Mouse (Mus musculus) limb, embryonic 13.5 days (tissue): ENCODE data around the gene Kirrel3. TPM values are rescaled to one million over a fixed set of nuclear protein-coding genes. Genes with fewer than 3 reads are reported as not detected.
A peak's percentile ranks its signal among the peaks of the same experiment; 100 is the strongest.

Experiments
- ATAC-seq: fragments of 200-750 bp; cut with Nextera tagmentation; 2 replicates; pipeline ENCODE4 v1.8.0; 2017; ENCODE audit warnings: low read depth, moderate number of reproducible peaks, moderate TSS enrichment; ENCODE audit not compliant: low FRiP score
- H3K27ac ChIP-seq: fragments of 300-500 bp; sonication (generic); 2 replicates; pipeline ENCODE4 v1.5.1; 2015; ENCODE audit warnings: inconsistent platforms, mild to moderate bottlenecking, moderate library complexity
- H3K27me3 ChIP-seq: fragments of 300-500 bp; sonication (generic); 2 replicates; pipeline ENCODE4 v1.6.1; 2015; ENCODE audit warnings: mild to moderate bottlenecking, inconsistent platforms
- H3K36me3 ChIP-seq: fragments of 300-500 bp; sonication (generic); 2 replicates; pipeline ENCODE4 v1.6.1; 2015; ENCODE audit warnings: inconsistent platforms, mild to moderate bottlenecking, moderate library complexity
- H3K4me1 ChIP-seq: fragments of 300-500 bp; sonication (generic); 2 replicates; pipeline ENCODE4 v1.6.1; 2015; ENCODE audit warnings: inconsistent platforms
- H3K4me2 ChIP-seq: fragments of 300-500 bp; sonication (generic); replicated peaks from 2 replicates; pipeline ENCODE4 v1.6.1; 2015; ENCODE audit warnings: inconsistent platforms, mild to moderate bottlenecking, moderate library complexity
- H3K4me3 ChIP-seq: fragments of 300-500 bp; sonication (generic); 2 replicates; pipeline ENCODE4 v1.5.1; 2015; ENCODE audit warnings: moderate library complexity, mild to moderate bottlenecking, inconsistent platforms
- H3K9ac ChIP-seq: fragments of 300-500 bp; sonication (generic); 2 replicates; pipeline ENCODE4 v1.6.1; 2015; ENCODE audit warnings: mild to moderate bottlenecking, inconsistent platforms
- H3K9me3 ChIP-seq: fragments of 300-500 bp; sonication (generic); 2 replicates; pipeline ENCODE4 v1.6.1; 2016; ENCODE audit warnings: inconsistent platforms
- WGBS: fragments of 180-500 bp; shearing (Covaris S2); methylation state at CpG from one replicate; pipeline ENCODE4 v1.1.7; 2015; 5-methylcytosine and 5-hydroxymethylcytosine counted together
- polyA plus RNA-seq: library from polyadenylated mRNA; unstranded; fragments of >200 nt; fragmentation: Nextera tagmentation; extraction: Ambion mirVana; gene quantifications from 2 replicates; pipeline ENCODE4 v1.2.1, GENCODE M21; 2015

The Kirrel3 gene
- polyA plus RNA-seq, 1 experiment from 2014 or later = 20.8 TPM

- no peak for ATAC-seq
- Histone ChIP-seq H3K9ac (no peak overlapping the region), H3K9me3 (no peaks in the 10 kb centered on the region), H3K27me3 (no peaks in the 10 kb centered on the region), H3K27ac (no peak overlapping the region), H3K4me1 (peaks cover 30% of the 10 kb centered on the region), H3K36me3 (no peaks in the 10 kb centered on the region), H3K4me2 (no peak overlapping the region), H3K4me3 (no peak overlapping the region)
- 72% methylated on average over 4 of the region's 4 CpGs for WGBS
Measured at GRCm38 (mm10) chr9:34993467-34994211, 507.9 kb downstream of the Kirrel3 start.

DNA sequence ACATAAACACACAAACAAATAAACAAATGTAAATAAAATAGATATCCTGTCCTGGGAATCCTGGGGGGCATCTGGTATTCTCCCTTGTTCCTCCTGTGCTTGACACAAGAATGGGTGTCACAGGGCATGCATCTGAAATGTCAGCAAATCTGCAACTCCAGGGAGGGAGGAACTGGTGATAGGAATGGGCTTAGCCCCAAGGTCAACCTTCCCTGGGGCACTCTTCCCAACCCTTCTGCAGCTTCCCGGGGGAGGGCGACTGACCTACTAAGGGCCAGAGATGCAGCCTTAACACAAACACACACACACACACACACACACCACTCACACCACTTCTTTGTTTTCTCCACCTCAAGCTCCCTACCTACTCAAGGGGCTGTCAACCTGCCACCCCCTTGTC is 509.4 kb downstream of the Kirrel3 start:
- H3K9ac ChIP-seq = no peak overlapping the region
- peaks cover 36% of the 10 kb centered on the region for H3K4me1 ChIP-seq
- H3K4me3 ChIP-seq = no peak overlapping the region
- 71% methylated on average over 2 of the region's 2 CpGs for WGBS
- no peak overlapping the region for H3K4me2 ChIP-seq
- no peaks in the 10 kb centered on the region for H3K27me3 ChIP-seq
- no peaks in the 10 kb centered on the region for H3K9me3 ChIP-seq
- ATAC-seq = no peak
- H3K27ac ChIP-seq = no peak overlapping the region
- H3K36me3 ChIP-seq = no peaks in the 10 kb centered on the region

- H3K27ac ChIP-seq = no peak overlapping the region
- no peak overlapping the region for H3K9ac ChIP-seq
- no peak for ATAC-seq
- H3K4me2 ChIP-seq = no peak overlapping the region
- no peaks in the 10 kb centered on the region for H3K9me3 ChIP-seq
- WGBS = 67% methylated on average over 15 of the region's 15 CpGs
- no peaks in the 10 kb centered on the region for H3K27me3 ChIP-seq
- H3K4me1 ChIP-seq = peaks cover 36% of the 10 kb centered on the region
- no peaks in the 10 kb centered on the region for H3K36me3 ChIP-seq
- H3K4me3 ChIP-seq = no peak overlapping the region
Measured at GRCm38 (mm10) chr9:34995660-34996378, 510.1 kb downstream of the Kirrel3 start.

GRCm38 (mm10) chr9:34997880-34998865 is 512.5 kb downstream of the Kirrel3 start:
- 20% methylated on average over 9 of the region's 9 CpGs for WGBS
- Histone ChIP-seq H3K9me3 (no peaks in the 10 kb centered on the region), H3K4me2 (no peak overlapping the region), H3K36me3 (no peaks in the 10 kb centered on the region), H3K9ac (no peak overlapping the region), H3K27ac (no peak overlapping the region), H3K4me3 (no peak overlapping the region), H3K4me1 (peaks cover 24% of the 10 kb centered on the region), H3K27me3 (no peaks in the 10 kb centered on the region)
- 0 out of 2 replicates have a peak, but pooled peaks have one; percentile 38 for ATAC-seq

DNA sequence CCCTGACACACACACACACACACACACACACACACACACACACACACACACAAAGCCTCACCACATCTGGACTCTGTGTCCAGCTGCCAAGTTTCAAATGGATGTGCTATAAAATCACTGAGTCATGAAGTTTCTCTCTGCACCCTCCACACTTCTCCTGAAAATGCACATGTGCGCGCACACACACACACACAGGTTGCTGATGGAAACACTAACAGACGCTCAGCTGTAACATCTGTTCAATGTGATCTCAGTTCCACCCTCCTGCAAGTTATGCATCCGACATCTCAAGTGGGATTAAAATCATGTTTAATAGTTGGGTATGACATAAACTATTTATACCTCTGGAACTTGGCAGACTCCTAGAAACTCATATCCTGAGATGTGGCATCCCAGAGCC is 518.4 kb downstream of the Kirrel3 start:
- no peak overlapping the region for H3K4me2 ChIP-seq
- H3K9me3 ChIP-seq = no peaks in the 10 kb centered on the region
- H3K9ac ChIP-seq = no peak overlapping the region
- H3K4me1 ChIP-seq = 0 out of 2 replicates have a peak, but pooled peaks cover 1% of the 10 kb centered on the region
- whole genome bisulfite sequencing = 47% methylated on average over 4 of the region's 4 CpGs
- no peak overlapping the region for H3K4me3 ChIP-seq
- H3K36me3 ChIP-seq = no peaks in the 10 kb centered on the region
- peak; percentile 88 for ATAC-seq
- 0 out of 2 replicates have a peak, but pooled peaks cover 3% of the 10 kb centered on the region for H3K27me3 ChIP-seq
- H3K27ac ChIP-seq = peak overlapping the region; percentile 6; the same call in 1 of the 2 replicates

DNA sequence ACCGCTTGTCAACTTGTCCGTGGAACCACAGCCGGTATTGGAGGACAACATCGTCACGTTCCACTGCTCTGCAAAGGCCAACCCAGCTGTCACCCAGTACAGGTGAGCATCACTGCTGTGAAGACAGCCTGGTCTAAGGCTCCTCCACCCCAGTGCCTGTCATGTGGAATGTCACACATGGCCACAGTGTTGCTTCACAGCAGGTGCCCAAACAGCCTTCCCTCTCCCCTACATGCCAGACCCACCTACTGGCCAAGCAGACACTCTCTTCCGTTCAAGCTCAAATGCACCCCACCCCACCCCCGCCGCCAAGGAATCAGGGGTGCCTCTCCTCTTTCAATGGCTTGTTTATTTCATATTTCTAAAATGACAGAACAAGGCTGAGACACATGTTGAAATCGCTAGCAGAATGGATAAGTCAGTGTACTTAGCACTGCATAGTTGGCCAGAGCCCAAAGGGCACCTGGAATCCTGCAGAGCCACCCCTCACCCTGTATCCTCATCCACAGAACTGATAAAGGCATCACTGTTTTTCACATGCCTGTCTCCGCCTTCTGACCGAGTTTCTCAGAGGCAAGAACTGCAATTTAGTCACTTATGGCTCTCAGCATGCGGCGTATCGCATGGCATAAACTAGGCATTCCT is 522.1 kb downstream of the Kirrel3 start:
- Histone ChIP-seq H3K27ac (no peak overlapping the region), H3K4me2 (no peak overlapping the region), H3K4me1 (peaks cover 4% of the 10 kb centered on the region; the same call in 1 of the 2 replicates), H3K9ac (no peak overlapping the region), H3K36me3 (no peaks in the 10 kb centered on the region), H3K4me3 (no peak overlapping the region), H3K27me3 (0 out of 2 replicates have a peak, but pooled peaks cover 3% of the 10 kb centered on the region), H3K9me3 (no peaks in the 10 kb centered on the region)
- no peak for ATAC-seq
- WGBS = 82% methylated on average over 14 of the region's 14 CpGs

DNA sequence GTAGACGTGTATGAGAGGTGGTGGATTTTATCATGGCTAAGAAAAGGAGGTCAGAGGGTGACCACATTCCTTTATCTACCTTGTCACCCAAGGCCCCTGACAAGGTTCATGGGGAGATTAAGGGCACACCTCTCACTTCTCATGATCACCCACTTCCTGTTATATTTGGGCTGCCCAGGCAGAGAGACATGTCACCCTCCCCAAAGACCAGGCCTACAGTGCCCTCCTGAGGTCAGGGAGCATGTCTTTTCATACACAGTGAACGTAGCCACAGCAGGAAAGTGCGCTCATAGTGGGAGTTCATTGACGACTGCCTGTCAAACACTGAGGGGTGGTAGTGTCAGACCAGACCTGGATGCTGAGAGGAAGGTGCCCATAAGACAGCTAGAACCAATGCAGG is 531.1 kb downstream of the Kirrel3 start:
- Histone ChIP-seq H3K4me1 (peaks cover 23% of the 10 kb centered on the region), H3K27me3 (0 out of 2 replicates have a peak, but pooled peaks cover 9% of the 10 kb centered on the region), H3K9me3 (no peaks in the 10 kb centered on the region), H3K9ac (no peak overlapping the region), H3K36me3 (0 out of 2 replicates have a peak, but pooled peaks cover 3% of the 10 kb centered on the region), H3K4me3 (no peak overlapping the region), H3K4me2 (no peak overlapping the region), H3K27ac (no peak overlapping the region)
- no peak for ATAC-seq
- WGBS = 50% methylated on average over 4 of the region's 4 CpGs

GRCm38 (mm10) chr9:35017563-35017962 is 531.9 kb downstream of the Kirrel3 start:
- H3K4me3 ChIP-seq = no peak overlapping the region
- H3K4me1 ChIP-seq = peaks cover 23% of the 10 kb centered on the region
- no peak overlapping the region for H3K27ac ChIP-seq
- H3K27me3 ChIP-seq = 0 out of 2 replicates have a peak, but pooled peaks cover 9% of the 10 kb centered on the region
- H3K9ac ChIP-seq = peak overlapping the region; percentile 53; the same call in 1 of the 2 replicates
- ATAC-seq = peak; percentile 54; the same call in 1 of the 2 replicates
- peak overlapping the region; percentile 51 for H3K4me2 ChIP-seq
- H3K9me3 ChIP-seq = no peaks in the 10 kb centered on the region
- 12% methylated on average over 13 of the region's 13 CpGs for WGBS
- H3K36me3 ChIP-seq = 0 out of 2 replicates have a peak, but pooled peaks cover 3% of the 10 kb centered on the region

GRCm38 (mm10) chr9:35018056-35018455 is 532.4 kb downstream of the Kirrel3 start:
- Histone ChIP-seq H3K9me3 (no peaks in the 10 kb centered on the region), H3K27ac (no peak overlapping the region), H3K36me3 (0 out of 2 replicates have a peak, but pooled peaks cover 3% of the 10 kb centered on the region), H3K4me1 (peaks cover 23% of the 10 kb centered on the region), H3K4me2 (peak overlapping the region; percentile 51), H3K27me3 (0 out of 2 replicates have a peak, but pooled peaks cover 9% of the 10 kb centered on the region), H3K9ac (no peak overlapping the region), H3K4me3 (no peak overlapping the region)
- WGBS = 21% methylated on average over 5 of the region's 5 CpGs
- ATAC-seq = 0 out of 2 replicates have a peak, but pooled peaks have one; percentile 30

DNA sequence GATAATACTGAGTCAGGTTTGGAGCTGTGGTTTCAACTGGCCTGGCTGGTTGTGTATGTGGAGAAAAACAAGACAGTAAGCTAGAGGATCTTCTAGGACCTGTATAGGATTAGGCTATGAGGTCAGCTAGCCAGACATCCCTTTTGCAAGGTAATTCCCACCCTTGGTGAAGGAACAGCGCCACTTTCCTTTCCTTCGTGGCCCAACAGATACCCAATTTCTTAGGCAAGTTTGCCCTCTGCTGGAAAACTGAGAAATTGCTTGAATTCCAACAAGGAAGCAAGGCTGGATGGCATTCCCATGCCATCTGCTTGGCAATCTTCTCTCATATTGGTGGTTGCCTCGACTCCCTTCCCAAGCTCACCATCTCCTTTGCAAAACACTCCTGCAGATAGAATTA is 533.7 kb downstream of the Kirrel3 start:
- Histone ChIP-seq H3K9ac (no peak overlapping the region), H3K9me3 (no peaks in the 10 kb centered on the region), H3K27me3 (peaks cover 20% of the 10 kb centered on the region), H3K4me2 (no peak overlapping the region), H3K27ac (no peak overlapping the region), H3K36me3 (0 out of 2 replicates have a peak, but pooled peaks cover 3% of the 10 kb centered on the region), H3K4me3 (no peak overlapping the region), H3K4me1 (peaks cover 23% of the 10 kb centered on the region)
- no peak for ATAC-seq
- WGBS = 7% methylated on average over 3 of the region's 3 CpGs
